Mouse (Mus musculus) heart, postnatal 36 days (tissue): ENCODE results near the gene Depp1. TPM values are rescaled to one million over a fixed set of nuclear protein-coding genes. Genes with fewer than 3 reads are reported as not detected.

Experiments
- DNase-seq, 2 experiments: peaks; one replicate each; pipeline ENCODE4 v3.0.0; 2021 to 2022
- intact Hi-C: fragments of 180-260 bp; cut with DNase I; formaldehyde crosslinking; loops from one replicate; pipeline ENCODE4 v1.15.1; 2025
- microRNA-seq, 2 experiments: library from miRNA; unstranded; fragments of <30 nt; microRNA quantifications; one replicate each; pipeline ENCODE4 v1.2.0; 2021; ENCODE audit warnings: borderline number of aligned reads in 2 of 2
- total RNA-seq, 2 experiments: library from RNA; stranded (reverse); gene quantifications; 2 replicates each; pipeline ENCODE4 v1.2.3; 2021

Gene Depp1
- total RNA-seq, 2 experiments from 2014 or later: 60.4 to 63.7 TPM

- no peak for DNase-seq
- intact Hi-C loops: no loop called here
These were observed 24.0 kb downstream of the Depp1 start for GRCm38 (mm10) chr6:116674283-116674886.

- DNase-seq: no peak
These were observed 26.0 kb downstream of the Depp1 start for GRCm38 (mm10) chr6:116676355-116676913.

GRCm38 (mm10) chr6:116677321-116677720, 26.9 kb downstream of the Depp1 start:
- intact Hi-C loops: no loop called here

More at GRCm38 (mm10) chr6:116676355-116676913, 26.0 kb downstream of the Depp1 start:
- intact Hi-C loops: no loop called here

GRCm38 (mm10) chr6:116679563-116680288, 29.3 kb downstream of the Depp1 start:
- DNase-seq: no peak
- intact Hi-C loops: no loop called here

More at GRCm38 (mm10) chr6:116677321-116677720, 26.9 kb downstream of the Depp1 start:
- DNase-seq: no peak

- intact Hi-C loops: no loop called here
- peak in 1 of 2 experiments; percentile 51 for DNase-seq
These were observed 31.9 kb downstream of the Depp1 start for GRCm38 (mm10) chr6:116682317-116682716.

GRCm38 (mm10) chr6:116693639-116694038, 43.2 kb downstream of the Depp1 start:
- intact Hi-C loops: no loop called here
- DNase-seq: no peak

GRCm38 (mm10) chr6:116694346-116694745, 43.9 kb downstream of the Depp1 start:
- intact Hi-C loops: no loop called here
- no peak for DNase-seq

- intact Hi-C loops: loop anchor here (1.0 to 5.0 kb wide), 3 partner anchors 43 to 79 kb away; no protein-coding TSS in a partner anchor
- no peak for DNase-seq
These were observed 47.0 kb downstream of the Depp1 start for GRCm38 (mm10) chr6:116697413-116697812.

- DNase-seq: no peak
- intact Hi-C loops: loop anchor here (1.0 to 5.0 kb wide), 3 partner anchors 44 to 80 kb away; no protein-coding TSS in a partner anchor
These were observed 47.6 kb downstream of the Depp1 start for GRCm38 (mm10) chr6:116697896-116698425.

GRCm38 (mm10) chr6:116700821-116701220, 50.4 kb downstream of the Depp1 start:
- no peak for DNase-seq
- intact Hi-C loops: loop anchor here (2.0 kb wide), 1 partner anchor 42 kb away; no protein-coding TSS in a partner anchor

Small RNA genes lying within 50 kb of the gene (microRNA-seq; reads per million reads assigned to microRNA genes)
- 0 reads per million in 2 experiments for gene Mir7043

Other genes with a start within 250 kb of the Depp1 start
- 10 to 100 TPM in 1 of 2 experiments, 1 to 10 TPM in 1; 8.6 to 14.9 TPM for gene Alox5, start 189.4 kb upstream of the Depp1 start, total RNA-seq
- not detected for gene Olfr211, start 161.5 kb upstream of the Depp1 start, total RNA-seq
- under 1 TPM; 0.11 to 0.14 TPM for gene Olfr212, start 144.1 kb upstream of the Depp1 start, total RNA-seq
- not detected for gene Olfr213, start 112.2 kb upstream of the Depp1 start, total RNA-seq
- gene Gm5580, start 99.5 kb upstream of the Depp1 start, total RNA-seq: 1 to 10 TPM; 1.2 to 1.6 TPM
- gene Olfr214, start 96.4 kb upstream of the Depp1 start, total RNA-seq: not detected
- not detected for gene Olfr215, start 66.4 kb upstream of the Depp1 start, total RNA-seq
- 10 to 100 TPM; 18.2 to 19.3 TPM for gene Zfp422, start 21.6 kb upstream of the Depp1 start, total RNA-seq
- gene Rassf4, start 23.3 kb downstream of the Depp1 start, total RNA-seq: 1 to 10 TPM; 6.5 to 8.0 TPM
- gene Tmem72, start 66.3 kb downstream of the Depp1 start, total RNA-seq: under 1 TPM in 1 of 2 experiments, not detected in 1; 0.03 TPM